Mouse (Mus musculus): Measurements from ENCODE around the gene Vwa1. TPM values are rescaled to one million over a fixed set of nuclear protein-coding genes. Genes with fewer than 3 reads are reported as not detected.

Gene Vwa1
- polyA plus RNA-seq (2014; fragmentation: Nextera tagmentation; extraction: Ambion mirVana): 0.89 and 1.1 TPM in 2 replicates

DNA sequence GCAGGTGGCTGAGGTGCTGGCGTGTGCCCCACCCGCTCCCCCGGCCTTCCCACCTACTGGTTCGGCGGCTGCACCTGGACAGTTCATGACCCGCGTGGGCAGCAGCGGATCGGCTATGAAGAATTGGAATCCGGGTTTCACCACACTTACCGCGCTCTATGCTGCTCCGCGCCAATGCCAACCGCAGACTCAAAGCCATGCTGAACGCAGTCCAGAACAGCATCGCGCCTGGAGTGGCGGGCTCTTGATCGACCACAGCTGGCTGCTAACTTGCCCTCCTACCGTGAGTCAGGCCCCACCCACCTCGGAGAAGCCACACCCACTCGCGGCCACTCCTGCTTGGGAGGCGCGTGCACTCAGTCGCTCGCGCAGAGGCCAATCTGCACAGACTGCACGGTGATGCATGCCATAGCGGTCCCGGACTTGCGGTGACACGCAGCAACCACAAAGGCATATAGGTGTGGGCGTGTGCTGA is at the start of gene Vwa1:
Gene Vwa1, minus strand, starts transcription at position 419 of the 475 bp plus-strand sequence.
- Histone ChIP-seq H3K4me3 (ENCODE audit: low read depth, low read length) (peak within 1 kb of the TSS; percentile 41), H3K36me3 (ENCODE audit: control insufficient read depth, insufficient read depth, low read length) (no peaks in the 10 kb centered on the region), H3K27ac (ENCODE audit: low read depth, low read length) (no peak within 1 kb of the TSS), H3K4me1 (ENCODE audit: control insufficient read depth, insufficient read depth, low read length) (peaks cover 33% of the 10 kb centered on the region), H3K4me2 (peak within 1 kb of the TSS; percentile 77), H3K27me3 (ENCODE audit: control insufficient read depth, insufficient read depth, low read length) (peaks cover 50% of the 10 kb centered on the region), H3K9ac (ENCODE audit: low read depth, low read length) (peak within 1 kb of the TSS; percentile 49; the same call in 1 of the 2 replicates), H3K9me3 (replicated peaks; ENCODE audit: control insufficient read depth, low read length) (no peaks in the 10 kb centered on the region)
- 3% methylated on average over 35 of the region's 35 CpGs for WGBS (ENCODE audit: insufficient replicate concordance)
- ATAC-seq (replicated peaks; ENCODE audit: insufficient number of reproducible peaks, low FRiP score, low TSS enrichment): peak; percentile 58; the same call in 1 of the 2 replicates

- WGBS (ENCODE audit: insufficient replicate concordance): 94% methylated on average over 16 of the region's 16 CpGs
- H3K4me1 ChIP-seq (ENCODE audit: control insufficient read depth, insufficient read depth, low read length): no peaks in the 10 kb centered on the region
- no peak overlapping the region for H3K9ac ChIP-seq (ENCODE audit: low read depth, low read length)
- no peak for ATAC-seq (replicated peaks; ENCODE audit: insufficient number of reproducible peaks, low FRiP score, low TSS enrichment)
- peaks cover 52% of the 10 kb centered on the region for H3K36me3 ChIP-seq (ENCODE audit: control insufficient read depth, insufficient read depth, low read length)
- no peak overlapping the region for H3K4me2 ChIP-seq
- no peak overlapping the region for H3K4me3 ChIP-seq (ENCODE audit: low read depth, low read length)
- H3K27ac ChIP-seq (ENCODE audit: low read depth, low read length): no peak overlapping the region
- no peaks in the 10 kb centered on the region for H3K27me3 ChIP-seq (ENCODE audit: control insufficient read depth, insufficient read depth, low read length)
- H3K9me3 ChIP-seq (replicated peaks; ENCODE audit: control insufficient read depth, low read length): no peaks in the 10 kb centered on the region
These were observed 48.9 kb upstream of the Vwa1 start for GRCm38 (mm10) chr4:155823443-155823842.

DNA sequence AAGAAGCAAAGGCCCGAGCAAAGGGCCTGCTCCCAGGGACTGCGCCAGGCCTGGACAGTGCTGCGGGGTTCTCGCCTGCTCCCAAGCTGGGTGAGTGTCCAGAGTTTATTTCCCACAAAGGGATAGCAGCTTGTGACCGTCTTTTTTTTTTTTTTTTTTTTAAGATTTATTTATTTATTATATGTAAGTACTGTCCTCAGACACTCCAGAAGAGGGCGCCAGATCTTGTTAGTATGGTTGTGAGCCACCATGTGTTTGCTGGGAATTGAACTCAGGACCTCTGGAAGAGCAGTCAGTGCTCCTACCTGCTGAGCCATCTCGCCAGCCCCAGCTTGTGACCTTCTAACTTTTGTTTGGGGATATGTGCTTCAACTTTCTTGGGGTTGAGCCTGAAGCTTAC is 46.5 kb upstream of the Vwa1 start:
- ATAC-seq (replicated peaks; ENCODE audit: insufficient number of reproducible peaks, low FRiP score, low TSS enrichment): no peak
- H3K9me3 ChIP-seq (replicated peaks; ENCODE audit: control insufficient read depth, low read length): no peaks in the 10 kb centered on the region
- 83% methylated on average over 7 of the region's 7 CpGs for WGBS (ENCODE audit: insufficient replicate concordance)
- no peak overlapping the region for H3K9ac ChIP-seq (ENCODE audit: low read depth, low read length)
- no peak overlapping the region for H3K27ac ChIP-seq (ENCODE audit: low read depth, low read length)
- peaks cover 62% of the 10 kb centered on the region for H3K36me3 ChIP-seq (ENCODE audit: control insufficient read depth, insufficient read depth, low read length)
- H3K4me2 ChIP-seq: no peak overlapping the region
- no peaks in the 10 kb centered on the region for H3K4me1 ChIP-seq (ENCODE audit: control insufficient read depth, insufficient read depth, low read length)
- no peak overlapping the region for H3K4me3 ChIP-seq (ENCODE audit: low read depth, low read length)
- H3K27me3 ChIP-seq (ENCODE audit: control insufficient read depth, insufficient read depth, low read length): no peaks in the 10 kb centered on the region

GRCm38 (mm10) chr4:155817533-155817932 is 43.0 kb upstream of the Vwa1 start:
- H3K27me3 ChIP-seq (ENCODE audit: control insufficient read depth, insufficient read depth, low read length): no peaks in the 10 kb centered on the region
- peaks cover 59% of the 10 kb centered on the region for H3K36me3 ChIP-seq (ENCODE audit: control insufficient read depth, insufficient read depth, low read length)
- no peak overlapping the region for H3K27ac ChIP-seq (ENCODE audit: low read depth, low read length)
- H3K9ac ChIP-seq (ENCODE audit: low read depth, low read length): no peak overlapping the region
- WGBS (ENCODE audit: insufficient replicate concordance): 87% methylated on average over 4 of the region's 4 CpGs
- H3K4me3 ChIP-seq (ENCODE audit: low read depth, low read length): no peak overlapping the region
- peaks cover 6% of the 10 kb centered on the region for H3K4me1 ChIP-seq (ENCODE audit: control insufficient read depth, insufficient read depth, low read length)
- no peak overlapping the region for H3K4me2 ChIP-seq
- ATAC-seq (replicated peaks; ENCODE audit: insufficient number of reproducible peaks, low FRiP score, low TSS enrichment): no peak
- H3K9me3 ChIP-seq (replicated peaks; ENCODE audit: control insufficient read depth, low read length): no peaks in the 10 kb centered on the region

DNA sequence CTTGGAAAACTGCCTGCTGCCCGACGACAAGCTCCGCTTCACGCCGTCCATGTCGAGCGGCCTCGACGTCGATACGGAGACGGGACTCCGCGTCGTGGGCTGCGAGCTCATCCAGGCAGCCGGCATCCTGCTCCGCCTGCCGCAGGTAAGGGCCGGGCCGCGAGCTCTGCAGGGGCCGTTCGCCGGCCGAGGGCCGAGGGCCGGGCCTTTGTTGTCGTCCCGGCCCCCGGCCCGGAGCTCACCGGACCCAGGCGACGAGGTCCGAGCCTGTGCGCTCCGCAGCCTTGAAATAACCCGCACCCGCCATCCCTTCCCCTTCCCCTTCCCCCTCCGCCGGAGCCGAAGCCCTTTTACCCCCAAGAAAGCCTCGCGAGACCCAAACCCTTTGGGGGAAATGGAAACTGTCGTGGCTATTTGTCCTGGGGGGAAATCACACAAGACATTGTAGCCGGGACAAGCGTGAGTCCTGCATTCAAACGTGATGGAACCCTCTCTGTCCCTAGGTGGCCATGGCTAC is 38.2 kb upstream of the Vwa1 start:
- Histone ChIP-seq H3K4me2 (peak overlapping the region; percentile 88), H3K36me3 (ENCODE audit: control insufficient read depth, insufficient read depth, low read length) (peaks cover 46% of the 10 kb centered on the region), H3K27me3 (ENCODE audit: control insufficient read depth, insufficient read depth, low read length) (no peaks in the 10 kb centered on the region), H3K27ac (ENCODE audit: low read depth, low read length) (peak overlapping the region; percentile 94), H3K4me3 (ENCODE audit: low read depth, low read length) (peak overlapping the region; percentile 99), H3K9me3 (replicated peaks; ENCODE audit: control insufficient read depth, low read length) (no peaks in the 10 kb centered on the region), H3K4me1 (ENCODE audit: control insufficient read depth, insufficient read depth, low read length) (peaks cover 11% of the 10 kb centered on the region), H3K9ac (ENCODE audit: low read depth, low read length) (peak overlapping the region; percentile 99)
- ATAC-seq (replicated peaks; ENCODE audit: insufficient number of reproducible peaks, low FRiP score, low TSS enrichment): peak; percentile 39
- WGBS (ENCODE audit: insufficient replicate concordance): under 1% methylated on average over 44 of the region's 49 CpGs

DNA sequence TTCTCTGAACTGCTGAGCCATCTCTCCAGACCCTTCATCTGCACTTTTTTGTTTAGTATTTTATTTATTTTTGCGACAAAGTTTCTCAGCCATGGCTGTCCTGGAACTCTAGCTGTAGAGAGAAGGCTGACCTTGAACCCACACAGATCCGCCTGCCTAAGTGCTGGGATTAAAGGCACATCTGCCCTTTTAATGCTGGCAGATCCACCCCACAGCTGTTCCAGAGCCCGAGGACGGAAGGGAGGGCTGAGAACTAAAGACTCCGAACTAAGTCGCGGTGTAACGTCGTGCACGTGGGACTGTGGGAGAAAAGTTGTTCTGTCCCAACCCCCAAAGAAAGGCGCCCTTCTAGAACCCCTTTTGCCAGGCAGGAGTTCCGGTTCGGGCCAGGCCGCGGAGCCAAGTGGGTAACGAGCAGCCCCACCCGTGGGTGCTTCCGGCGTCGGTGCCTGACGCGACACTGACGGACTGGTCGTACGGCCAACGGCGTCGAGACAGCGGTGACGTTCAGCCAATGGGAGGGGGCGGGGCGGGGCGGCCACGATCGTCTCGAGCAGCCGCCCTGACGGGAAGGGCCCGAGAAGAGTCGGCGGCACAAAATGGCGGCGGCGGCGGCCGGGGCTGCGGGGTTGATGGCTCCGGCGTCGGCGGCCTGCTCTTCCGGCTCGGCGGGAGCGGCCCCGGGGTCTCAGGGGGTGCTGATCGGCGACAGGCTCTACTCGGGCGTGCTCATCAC is 37.6 kb upstream of the Vwa1 start, which contains the start of gene Ccnl2:
Gene Ccnl2, plus strand, starts transcription at position 561 of the 736 bp plus-strand sequence.
- Histone ChIP-seq H3K4me3 (ENCODE audit: low read depth, low read length) (peak within 1 kb of the TSS; percentile 99), H3K36me3 (ENCODE audit: control insufficient read depth, insufficient read depth, low read length) (peaks cover 43% of the 10 kb centered on the region), H3K4me2 (peak within 1 kb of the TSS; percentile 88), H3K9ac (ENCODE audit: low read depth, low read length) (peak within 1 kb of the TSS; percentile 99), H3K9me3 (replicated peaks; ENCODE audit: control insufficient read depth, low read length) (no peaks in the 10 kb centered on the region), H3K27ac (ENCODE audit: low read depth, low read length) (peak within 1 kb of the TSS; percentile 94), H3K4me1 (ENCODE audit: control insufficient read depth, insufficient read depth, low read length) (peaks cover 11% of the 10 kb centered on the region), H3K27me3 (ENCODE audit: control insufficient read depth, insufficient read depth, low read length) (no peaks in the 10 kb centered on the region)
- WGBS (ENCODE audit: insufficient replicate concordance): 1% methylated on average over 55 of the region's 60 CpGs
- peak; percentile 99 for ATAC-seq (replicated peaks; ENCODE audit: insufficient number of reproducible peaks, low FRiP score, low TSS enrichment)

- 85% methylated on average over 3 of the region's 3 CpGs for WGBS (ENCODE audit: insufficient replicate concordance)
- H3K4me2 ChIP-seq: no peak overlapping the region
- H3K27ac ChIP-seq (ENCODE audit: low read depth, low read length): no peak overlapping the region
- H3K9ac ChIP-seq (ENCODE audit: low read depth, low read length): no peak overlapping the region
- H3K36me3 ChIP-seq (ENCODE audit: control insufficient read depth, insufficient read depth, low read length): peaks cover 25% of the 10 kb centered on the region
- H3K9me3 ChIP-seq (replicated peaks; ENCODE audit: control insufficient read depth, low read length): no peaks in the 10 kb centered on the region
- H3K4me3 ChIP-seq (ENCODE audit: low read depth, low read length): no peak overlapping the region
- ATAC-seq (replicated peaks; ENCODE audit: insufficient number of reproducible peaks, low FRiP score, low TSS enrichment): no peak
- H3K27me3 ChIP-seq (ENCODE audit: control insufficient read depth, insufficient read depth, low read length): no peaks in the 10 kb centered on the region
- peaks cover 13% of the 10 kb centered on the region for H3K4me1 ChIP-seq (ENCODE audit: control insufficient read depth, insufficient read depth, low read length)
These were observed 33.3 kb upstream of the Vwa1 start for GRCm38 (mm10) chr4:155807841-155808240.

- peak overlapping the region; percentile 81 for H3K4me2 ChIP-seq
- H3K27ac ChIP-seq (ENCODE audit: low read depth, low read length): peak overlapping the region; percentile 46; the same call in 1 of the 2 replicates
- WGBS (ENCODE audit: insufficient replicate concordance): under 1% methylated on average over 58 of the region's 58 CpGs
- peak; percentile 97 for ATAC-seq (replicated peaks; ENCODE audit: insufficient number of reproducible peaks, low FRiP score, low TSS enrichment)
- H3K27me3 ChIP-seq (ENCODE audit: control insufficient read depth, insufficient read depth, low read length): no peaks in the 10 kb centered on the region; the same call in 1 of the 2 replicates
- peaks cover 7% of the 10 kb centered on the region for H3K36me3 ChIP-seq (ENCODE audit: control insufficient read depth, insufficient read depth, low read length)
- H3K9ac ChIP-seq (ENCODE audit: low read depth, low read length): peak overlapping the region; percentile 94
- H3K9me3 ChIP-seq (replicated peaks; ENCODE audit: control insufficient read depth, low read length): no peaks in the 10 kb centered on the region
- H3K4me1 ChIP-seq (ENCODE audit: control insufficient read depth, insufficient read depth, low read length): peaks cover 9% of the 10 kb centered on the region
- H3K4me3 ChIP-seq (ENCODE audit: low read depth, low read length): peak overlapping the region; percentile 96
These were observed 29.0 kb upstream of the Vwa1 start for GRCm38 (mm10) chr4:155803340-155804041.

Measured in heart, embryonic 11.5 days (tissue).